Mouse (Mus musculus) stomach, embryonic 15.5 days (tissue): Measurements from ENCODE around the gene Cul4a. TPM values are rescaled to one million over a fixed set of nuclear protein-coding genes. Genes with fewer than 3 reads are reported as not detected.

Experiments used
- ATAC-seq: fragments of 200-750 bp; cut with Nextera tagmentation; 2 replicates; pipeline ENCODE4 v1.8.0; 2017; ENCODE audit warnings: low read depth, moderate number of reproducible peaks, moderate TSS enrichment; ENCODE audit not compliant: insufficient read depth, low FRiP score
- H3K27ac ChIP-seq: fragments of 300-500 bp; sonication (generic); 2 replicates; pipeline ENCODE4 v1.5.1; 2015; ENCODE audit warnings: mild to moderate bottlenecking, inconsistent platforms
- H3K27me3 ChIP-seq: fragments of 300-500 bp; sonication (generic); replicated peaks from 2 replicates; pipeline ENCODE4 v1.6.1; 2015; ENCODE audit warnings: inconsistent platforms
- H3K36me3 ChIP-seq: fragments of 300-500 bp; sonication (generic); 2 replicates; pipeline ENCODE4 v1.6.1; 2015; ENCODE audit warnings: inconsistent platforms
- H3K4me1 ChIP-seq: fragments of 300-500 bp; sonication (generic); 2 replicates; pipeline ENCODE4 v1.6.1; 2015; ENCODE audit warnings: inconsistent platforms
- H3K4me2 ChIP-seq: fragments of 300-500 bp; sonication (generic); 2 replicates; pipeline ENCODE4 v1.6.1; 2015; ENCODE audit warnings: mild to moderate bottlenecking, inconsistent platforms
- H3K4me3 ChIP-seq: fragments of 300-500 bp; sonication (generic); replicated peaks from 2 replicates; pipeline ENCODE4 v1.5.1; 2015; ENCODE audit warnings: inconsistent platforms
- H3K9ac ChIP-seq: fragments of 300-500 bp; sonication (generic); 2 replicates; pipeline ENCODE4 v1.6.1; 2015; ENCODE audit warnings: inconsistent platforms
- H3K9me3 ChIP-seq: fragments of 300-500 bp; sonication (generic); 2 replicates; pipeline ENCODE4 v1.6.1; 2016; ENCODE audit warnings: inconsistent platforms
- WGBS: fragments of 180-500 bp; shearing (Covaris S2); methylation state at CpG from one replicate; pipeline ENCODE4 v1.1.7; 2015; 5-methylcytosine and 5-hydroxymethylcytosine counted together
- polyA plus RNA-seq: library from polyadenylated mRNA; unstranded; fragments of >200 nt; fragmentation: Nextera tagmentation; extraction: Ambion mirVana; gene quantifications from 2 replicates; pipeline ENCODE4 v1.2.1, GENCODE M21; 2015

Gene Cul4a
- polyA plus RNA-seq, 1 experiment from 2014 or later, result 91.8 TPM

GRCm38 (mm10) chr8:13164361-13164760 lies 58.9 kb downstream of the Cul4a start:
- no peak overlapping the region for H3K27ac ChIP-seq
- peaks cover 14% of the 10 kb centered on the region; the same call in 1 of the 2 replicates for H3K4me1 ChIP-seq
- H3K4me3 ChIP-seq, result no peak overlapping the region
- ATAC-seq, result no peak
- H3K4me2 ChIP-seq, result no peak overlapping the region
- H3K36me3 ChIP-seq, result peaks cover 19% of the 10 kb centered on the region
- no peaks in the 10 kb centered on the region for H3K27me3 ChIP-seq
- no peak overlapping the region for H3K9ac ChIP-seq
- WGBS, result 81% methylated on average over 5 of the region's 5 CpGs
- no peaks in the 10 kb centered on the region for H3K9me3 ChIP-seq

GRCm38 (mm10) chr8:13170510-13170909 lies 65.1 kb downstream of the Cul4a start:
- H3K9me3 ChIP-seq, result no peaks in the 10 kb centered on the region

GRCm38 (mm10) chr8:13174305-13174704 lies 68.9 kb downstream of the Cul4a start:
- no peaks in the 10 kb centered on the region for H3K4me1 ChIP-seq
- WGBS, result 86% methylated on average over 4 of the region's 4 CpGs
- no peak for ATAC-seq
- H3K36me3 ChIP-seq, result peaks cover 53% of the 10 kb centered on the region
- no peaks in the 10 kb centered on the region for H3K9me3 ChIP-seq
- no peaks in the 10 kb centered on the region for H3K27me3 ChIP-seq
- no peak overlapping the region for H3K9ac ChIP-seq
- H3K27ac ChIP-seq, result no peak overlapping the region
- H3K4me3 ChIP-seq, result no peak overlapping the region
- H3K4me2 ChIP-seq, result no peak overlapping the region

More at GRCm38 (mm10) chr8:13170510-13170909, 65.1 kb downstream of the Cul4a start:
- Histone ChIP-seq H3K4me2 (no peak overlapping the region), H3K9ac (no peak overlapping the region), H3K4me1 (no peaks in the 10 kb centered on the region), H3K36me3 (peaks cover 57% of the 10 kb centered on the region), H3K27ac (no peak overlapping the region), H3K27me3 (no peaks in the 10 kb centered on the region), H3K4me3 (no peak overlapping the region)
- WGBS, result 52% methylated on average over 1 of the region's 1 CpGs
- ATAC-seq, result no peak

- peaks cover 53% of the 10 kb centered on the region for H3K36me3 ChIP-seq
- no peaks in the 10 kb centered on the region for H3K27me3 ChIP-seq
- no peak overlapping the region for H3K4me2 ChIP-seq
- WGBS, result 86% methylated on average over 4 of the region's 4 CpGs
- H3K9ac ChIP-seq, result no peak overlapping the region
- no peak for ATAC-seq
- H3K4me1 ChIP-seq, result no peaks in the 10 kb centered on the region
- H3K9me3 ChIP-seq, result no peaks in the 10 kb centered on the region
- no peak overlapping the region for H3K27ac ChIP-seq
- no peak overlapping the region for H3K4me3 ChIP-seq
Measured at GRCm38 (mm10) chr8:13174811-13175210, 69.4 kb downstream of the Cul4a start.

- no peaks in the 10 kb centered on the region for H3K27me3 ChIP-seq
- no peaks in the 10 kb centered on the region for H3K4me1 ChIP-seq
- no peak overlapping the region for H3K27ac ChIP-seq
- no peak overlapping the region for H3K9ac ChIP-seq
- H3K9me3 ChIP-seq, result no peaks in the 10 kb centered on the region
- 73% methylated on average over 1 of the region's 1 CpGs for WGBS
- no peak overlapping the region for H3K4me3 ChIP-seq
- no peak overlapping the region for H3K4me2 ChIP-seq
- ATAC-seq, result no peak
- peaks cover 50% of the 10 kb centered on the region for H3K36me3 ChIP-seq
Measured at GRCm38 (mm10) chr8:13175650-13176049, 70.2 kb downstream of the Cul4a start.

- Histone ChIP-seq H3K4me3 (no peak overlapping the region), H3K27me3 (no peaks in the 10 kb centered on the region), H3K9me3 (no peaks in the 10 kb centered on the region), H3K27ac (no peak overlapping the region), H3K4me1 (no peaks in the 10 kb centered on the region), H3K36me3 (peaks cover 41% of the 10 kb centered on the region), H3K9ac (no peak overlapping the region), H3K4me2 (no peak overlapping the region)
- no peak for ATAC-seq
- WGBS, result 91% methylated on average over 7 of the region's 7 CpGs
Measured at GRCm38 (mm10) chr8:13177173-13177852, 71.9 kb downstream of the Cul4a start.

- peaks cover 36% of the 10 kb centered on the region for H3K36me3 ChIP-seq
- H3K9me3 ChIP-seq, result no peaks in the 10 kb centered on the region
- no peak overlapping the region for H3K4me3 ChIP-seq
- H3K27me3 ChIP-seq, result no peaks in the 10 kb centered on the region
- H3K4me1 ChIP-seq, result no peaks in the 10 kb centered on the region
- H3K4me2 ChIP-seq, result no peak overlapping the region
- no peak for ATAC-seq
- H3K9ac ChIP-seq, result no peak overlapping the region
- WGBS, result 88% methylated on average over 5 of the region's 5 CpGs
- H3K27ac ChIP-seq, result no peak overlapping the region
Measured at GRCm38 (mm10) chr8:13178137-13178536, 72.7 kb downstream of the Cul4a start.

GRCm38 (mm10) chr8:13179482-13179881 lies 74.1 kb downstream of the Cul4a start:
- H3K9ac ChIP-seq, result no peak overlapping the region
- 71% methylated on average over 6 of the region's 6 CpGs for WGBS
- no peak for ATAC-seq

GRCm38 (mm10) chr8:13179948-13180347 lies 74.5 kb downstream of the Cul4a start:
- peaks cover 20% of the 10 kb centered on the region for H3K36me3 ChIP-seq
- H3K4me1 ChIP-seq, result no peaks in the 10 kb centered on the region
- no peaks in the 10 kb centered on the region for H3K9me3 ChIP-seq
- no peak overlapping the region for H3K4me2 ChIP-seq
- no peaks in the 10 kb centered on the region for H3K27me3 ChIP-seq
- 69% methylated on average over 7 of the region's 7 CpGs for WGBS
- H3K27ac ChIP-seq, result no peak overlapping the region
- ATAC-seq, result no peak
- H3K4me3 ChIP-seq, result no peak overlapping the region
- H3K9ac ChIP-seq, result no peak overlapping the region

More at GRCm38 (mm10) chr8:13179482-13179881, 74.1 kb downstream of the Cul4a start:
- Histone ChIP-seq H3K9me3 (no peaks in the 10 kb centered on the region), H3K27ac (no peak overlapping the region), H3K4me2 (no peak overlapping the region), H3K27me3 (no peaks in the 10 kb centered on the region), H3K36me3 (peaks cover 23% of the 10 kb centered on the region), H3K4me3 (no peak overlapping the region), H3K4me1 (no peaks in the 10 kb centered on the region)

- Histone ChIP-seq H3K27ac (no peak overlapping the region), H3K9ac (no peak overlapping the region), H3K9me3 (no peaks in the 10 kb centered on the region), H3K36me3 (peaks cover 15% of the 10 kb centered on the region), H3K27me3 (no peaks in the 10 kb centered on the region), H3K4me3 (no peak overlapping the region), H3K4me1 (no peaks in the 10 kb centered on the region), H3K4me2 (no peak overlapping the region)
- ATAC-seq, result no peak
- 77% methylated on average over 9 of the region's 9 CpGs for WGBS
Measured at GRCm38 (mm10) chr8:13180408-13180807, 75.0 kb downstream of the Cul4a start.

- H3K36me3 ChIP-seq, result peaks cover 9% of the 10 kb centered on the region; the same call in 1 of the 2 replicates
- H3K4me3 ChIP-seq, result no peak overlapping the region
- WGBS, result 78% methylated on average over 18 of the region's 18 CpGs
- no peak overlapping the region for H3K9ac ChIP-seq
- H3K4me2 ChIP-seq, result no peak overlapping the region
- ATAC-seq, result no peak
- H3K27ac ChIP-seq, result no peak overlapping the region
- H3K9me3 ChIP-seq, result no peaks in the 10 kb centered on the region
- no peaks in the 10 kb centered on the region for H3K4me1 ChIP-seq
- no peaks in the 10 kb centered on the region for H3K27me3 ChIP-seq
Measured at GRCm38 (mm10) chr8:13180911-13181690, 75.7 kb downstream of the Cul4a start.

- 0 out of 2 replicates have a peak, but pooled peaks cover 4% of the 10 kb centered on the region for H3K36me3 ChIP-seq
- H3K4me2 ChIP-seq, result no peak overlapping the region
- H3K27ac ChIP-seq, result no peak overlapping the region
- ATAC-seq, result no peak
- H3K4me1 ChIP-seq, result no peaks in the 10 kb centered on the region
- H3K4me3 ChIP-seq, result no peak overlapping the region
- H3K9ac ChIP-seq, result no peak overlapping the region
- H3K9me3 ChIP-seq, result no peaks in the 10 kb centered on the region
- H3K27me3 ChIP-seq, result no peaks in the 10 kb centered on the region
- 56% methylated on average over 2 of the region's 2 CpGs for WGBS
Measured at GRCm38 (mm10) chr8:13181691-13181976, 76.2 kb downstream of the Cul4a start.
